Mouse (Mus musculus) kidney, postnatal 4 days (tissue): Measurements from ENCODE around the gene Susd2.

ENCODE experiments used
- DNase-seq, 2 experiments: peaks; one replicate each; pipeline ENCODE4 v3.0.0; 2021; ENCODE audit warnings: mixed read lengths in 2 of 2

Gene Susd2

DNA sequence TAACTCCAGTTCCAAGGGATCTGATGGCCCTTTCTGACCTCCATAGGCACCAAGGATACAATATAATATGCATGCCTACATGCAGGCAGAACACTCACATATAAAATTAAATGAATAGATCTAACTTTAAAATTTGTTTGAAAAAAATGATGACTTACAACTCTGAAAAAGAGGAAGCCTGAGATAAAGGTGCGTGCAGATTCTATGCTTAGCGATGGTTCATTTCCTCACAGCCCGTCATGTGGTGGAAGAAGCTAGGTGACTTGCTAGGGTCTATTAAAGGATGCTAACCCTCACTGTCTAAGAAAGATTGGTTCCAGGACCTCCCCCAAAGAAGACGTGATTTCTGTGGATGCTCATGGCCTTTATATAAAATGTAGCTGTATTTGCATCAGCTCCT, 27.8 kb downstream of the Susd2 start:
- DNase-seq = no peak

DNA sequence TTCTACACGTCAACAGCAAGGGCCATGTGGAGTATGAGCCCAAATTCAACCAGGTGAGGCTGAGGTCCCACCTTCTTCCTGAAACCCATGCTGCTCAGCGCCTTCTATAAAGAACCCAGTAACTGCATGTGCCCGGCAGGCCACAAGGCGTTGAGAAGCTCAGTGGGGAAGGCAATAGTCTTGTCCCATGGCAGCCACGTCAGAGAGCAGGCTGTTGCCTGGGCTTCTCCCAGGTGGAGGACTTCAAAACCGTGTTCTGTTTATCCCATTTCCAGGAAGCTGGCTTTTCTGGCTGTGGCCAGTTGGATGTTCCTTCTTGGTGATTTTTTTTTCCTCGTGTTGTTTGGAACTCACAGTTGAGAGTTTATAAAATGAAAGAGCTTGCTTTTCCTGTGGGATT, 33.3 kb downstream of the Susd2 start:
- DNase-seq = no peak

DNA sequence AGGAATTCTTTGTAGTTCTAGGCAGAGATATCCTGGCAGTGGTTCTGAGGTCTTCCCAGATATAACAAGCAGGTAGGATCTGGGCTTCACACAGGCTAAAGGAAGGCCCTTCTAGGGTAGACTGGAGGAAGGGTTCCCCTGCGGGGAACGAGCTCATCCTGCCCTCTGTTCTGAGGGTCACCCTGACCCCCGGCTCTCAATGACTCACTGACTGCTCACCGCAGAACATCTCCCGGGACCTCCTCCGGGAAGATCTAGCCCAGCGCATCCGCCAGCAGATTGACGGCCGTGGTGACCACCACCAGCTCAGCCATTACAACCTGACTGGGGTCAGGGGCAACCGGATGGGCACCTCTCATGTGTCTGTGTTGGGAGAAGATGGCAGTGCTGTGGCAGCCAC, 34.8 kb downstream of the Susd2 start:
- DNase-seq = no peak

DNA sequence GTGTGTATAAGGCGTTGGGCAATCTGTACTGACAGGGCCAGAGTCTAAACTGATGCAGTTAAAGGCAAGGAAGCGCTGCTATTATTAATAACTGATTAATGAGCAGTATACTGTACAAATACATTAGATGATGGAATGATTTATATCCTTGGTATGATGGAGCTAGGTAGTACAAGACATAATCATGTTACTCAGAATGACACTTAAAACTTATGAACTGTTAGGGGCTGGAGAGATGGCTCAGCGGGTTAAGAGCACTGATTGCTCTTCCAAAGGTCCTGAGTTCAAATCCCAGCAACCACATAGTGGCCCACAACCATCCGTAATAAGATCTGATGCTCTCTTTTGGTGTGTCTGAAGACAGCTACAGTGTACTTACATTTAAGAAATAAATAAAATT, 36.6 kb downstream of the Susd2 start:
- no peak for DNase-seq

DNA sequence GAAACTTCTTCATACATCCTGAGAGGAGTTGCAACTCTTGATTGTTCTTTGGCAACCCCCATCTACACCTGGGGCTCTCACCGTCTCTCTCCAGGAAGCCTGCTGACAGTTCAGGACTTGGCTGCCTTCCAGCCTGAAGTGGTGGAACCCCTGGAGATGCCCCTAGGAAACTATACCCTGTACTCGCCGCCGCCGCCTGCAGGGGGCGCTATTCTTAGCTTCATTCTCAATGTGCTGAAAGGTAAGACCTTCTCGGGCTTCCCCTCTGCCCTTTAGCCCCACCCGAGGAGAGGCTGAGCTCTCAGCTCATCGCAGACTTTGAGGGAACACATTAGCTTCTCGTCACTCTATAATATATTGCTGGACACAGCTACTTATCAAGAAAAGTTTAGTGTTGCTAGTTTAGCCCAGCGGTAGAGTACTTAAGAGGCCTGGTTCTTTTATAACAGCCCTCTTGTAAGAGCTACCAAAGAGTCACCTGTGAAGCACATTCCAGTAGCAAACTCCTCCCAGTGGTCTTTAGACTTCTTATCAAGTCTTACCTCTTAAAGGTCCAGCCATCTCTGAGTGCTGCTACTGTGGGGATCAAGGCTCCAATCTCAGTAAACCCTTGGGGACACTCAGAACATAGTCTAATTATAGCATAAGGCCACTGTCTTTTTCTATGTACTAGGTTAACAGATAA, 38.5 kb downstream of the Susd2 start:
- no peak for DNase-seq

DNA sequence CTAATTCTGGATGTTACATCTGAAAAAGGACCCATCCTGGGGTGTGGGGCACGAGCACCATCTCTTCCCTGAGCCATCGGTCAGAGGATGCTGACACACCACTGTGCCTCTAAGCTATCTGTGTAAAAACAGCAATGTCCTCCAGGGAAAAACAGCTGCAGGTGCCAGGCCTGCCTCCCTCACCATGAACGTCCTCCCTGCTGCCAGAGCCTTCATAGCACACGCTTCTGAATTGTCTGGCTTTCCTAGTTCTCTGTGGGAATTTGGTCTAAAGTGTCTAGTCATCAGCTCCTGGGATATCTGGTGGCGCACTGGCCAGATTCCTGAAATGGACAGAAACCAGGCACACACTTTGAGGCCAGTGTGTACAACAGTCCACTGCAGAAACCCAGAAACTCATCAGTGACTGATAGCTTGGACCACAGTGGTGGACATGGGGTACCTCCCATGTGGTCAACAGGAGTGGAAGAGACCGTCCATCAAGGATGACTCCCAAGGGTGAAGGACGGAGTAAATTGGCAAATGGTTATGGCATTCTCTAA, 43.5 kb downstream of the Susd2 start:
- DNase-seq = no peak

DNA sequence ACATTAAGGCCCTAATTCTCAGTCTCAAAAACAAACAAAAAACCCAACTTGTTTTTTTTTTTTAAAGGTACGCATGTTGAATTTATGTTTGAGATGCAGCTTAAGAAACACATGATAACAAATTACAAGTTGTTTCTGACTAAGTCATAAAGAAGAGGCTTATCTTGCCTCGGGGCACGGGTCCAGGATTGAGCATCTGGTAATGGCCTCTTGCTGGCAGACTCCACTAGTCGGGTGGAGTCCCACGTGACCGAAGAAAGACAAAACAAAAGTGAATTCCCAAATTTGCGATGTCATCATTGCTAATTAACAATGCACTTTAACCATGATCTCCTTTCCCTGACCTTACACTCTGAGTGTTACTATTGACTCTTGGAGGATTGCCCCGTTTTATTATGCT, 47.8 kb downstream of the Susd2 start:
- peak; percentile 74 to 81 for DNase-seq

DNA sequence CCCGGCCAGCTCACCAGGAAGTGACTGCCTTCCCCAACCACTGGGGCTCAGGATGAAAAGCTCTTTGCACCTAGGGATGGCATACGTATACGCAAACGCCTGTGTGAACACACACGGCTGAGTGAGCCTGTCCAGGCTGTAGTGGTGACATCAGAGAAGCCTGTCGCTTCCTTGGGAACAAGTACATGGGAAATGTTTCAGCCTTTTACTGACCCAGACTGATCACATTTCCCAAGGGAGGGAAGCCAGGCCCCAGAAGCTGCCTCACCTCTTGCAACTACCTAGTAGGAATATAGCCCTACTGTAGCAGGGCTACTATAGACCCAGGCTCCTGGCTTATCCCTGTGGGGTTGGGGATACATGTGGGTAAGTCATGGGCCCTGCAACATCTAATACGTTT, 51.2 kb downstream of the Susd2 start:
- DNase-seq = no peak

DNA sequence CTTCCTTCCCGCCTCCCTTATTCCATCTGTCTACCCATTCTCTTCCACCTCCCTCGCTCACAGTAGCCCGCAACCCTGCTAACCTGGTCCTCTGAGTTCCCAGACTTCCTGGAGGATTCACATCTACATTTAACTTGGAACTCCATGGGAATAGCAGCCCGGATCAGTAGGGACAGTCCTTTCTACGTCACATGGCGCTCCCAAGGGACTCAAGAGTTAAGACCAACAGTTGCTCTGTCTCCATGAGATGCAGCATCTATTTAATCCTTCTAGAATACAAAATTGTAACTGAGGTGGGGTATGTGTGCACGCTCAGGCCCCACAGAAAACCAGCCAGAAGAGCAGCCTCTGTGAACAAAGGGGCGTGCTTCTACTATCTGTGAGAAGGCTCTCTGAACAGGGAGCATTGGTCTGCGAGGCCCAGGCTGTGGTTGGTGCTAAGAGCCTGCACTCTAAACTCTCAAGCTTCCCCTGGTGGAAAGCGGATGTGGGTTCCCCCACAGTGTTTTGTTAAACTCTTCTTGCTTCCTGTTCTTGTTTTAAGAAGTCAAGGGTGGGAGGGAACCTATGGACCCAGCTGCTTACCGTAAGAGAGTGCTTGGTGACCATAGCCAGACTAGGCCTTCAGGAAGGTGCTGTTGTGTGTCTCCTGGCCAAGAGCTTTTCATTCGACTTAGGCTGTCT, 52.5 kb downstream of the Susd2 start:
- DNase-seq = peak; percentile 47 to 72

DNA sequence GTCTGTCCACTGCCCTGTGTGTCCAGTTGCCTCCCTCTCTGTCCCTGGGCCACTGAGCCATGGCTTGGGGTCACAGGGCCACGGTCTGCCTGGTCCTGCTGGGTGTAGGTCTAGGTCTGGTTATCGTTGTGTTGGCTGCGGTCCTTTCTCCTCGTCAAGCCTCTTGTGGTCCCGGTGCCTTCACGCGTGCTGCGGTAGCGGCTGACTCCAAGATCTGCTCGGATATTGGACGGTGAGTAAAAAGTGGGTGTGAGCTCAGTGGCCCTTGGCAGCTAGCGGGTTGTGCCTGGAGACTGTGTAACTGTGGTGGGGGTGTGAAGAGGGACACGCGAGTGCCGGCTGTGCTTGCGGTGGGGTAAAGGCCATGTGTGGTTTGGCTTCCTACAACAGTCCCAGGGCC, 54.2 kb downstream of the Susd2 start:
- peak; percentile 38 to 62 for DNase-seq

DNA sequence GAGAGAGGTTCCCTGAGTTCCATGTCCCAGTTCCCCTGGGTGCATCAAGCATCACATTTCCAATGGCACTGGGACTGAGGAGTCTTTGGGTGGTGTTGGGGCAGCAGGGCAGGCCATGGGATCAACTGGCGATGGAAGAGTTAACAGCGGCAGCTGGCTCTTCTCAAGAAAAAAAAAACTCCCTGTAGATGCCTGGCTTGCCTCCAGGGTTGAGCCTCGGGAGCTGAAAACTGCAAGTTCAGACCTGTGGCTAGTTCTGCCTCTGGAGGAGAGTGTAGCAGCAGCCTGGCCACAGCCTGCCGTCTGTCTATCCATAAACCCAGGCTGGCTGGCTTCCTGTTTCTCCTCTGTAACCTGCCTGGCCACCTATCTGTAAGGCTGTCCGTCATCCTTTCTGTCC, 54.7 kb downstream of the Susd2 start, which contains the start of gene Ggt5:
Ggt5 (plus strand) TSS at position 212 of the 400 bp plus-strand sequence.
- DNase-seq = peak; percentile 76 to 88

DNA sequence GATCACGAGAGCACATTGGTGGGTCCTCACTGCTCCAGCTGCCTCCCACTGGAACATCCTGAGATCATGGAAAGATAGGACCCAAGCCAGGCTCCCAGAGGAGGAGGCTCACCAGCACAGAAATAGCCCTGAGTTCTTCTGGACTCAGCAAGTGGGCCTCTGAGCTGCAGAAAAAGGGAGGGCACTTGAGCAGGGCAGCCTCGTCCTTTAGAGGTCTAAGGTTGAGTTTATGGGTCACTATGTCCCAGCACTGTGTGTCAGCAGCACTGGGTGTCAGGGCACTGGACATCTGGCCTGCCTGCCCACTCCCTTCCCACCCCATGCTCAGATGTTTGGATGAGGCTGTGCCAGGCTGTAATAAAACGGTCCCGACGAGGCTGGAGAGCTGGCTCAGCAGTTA, 55.5 kb downstream of the Susd2 start:
- peak in 1 of 2 experiments; percentile 51 for DNase-seq

DNA sequence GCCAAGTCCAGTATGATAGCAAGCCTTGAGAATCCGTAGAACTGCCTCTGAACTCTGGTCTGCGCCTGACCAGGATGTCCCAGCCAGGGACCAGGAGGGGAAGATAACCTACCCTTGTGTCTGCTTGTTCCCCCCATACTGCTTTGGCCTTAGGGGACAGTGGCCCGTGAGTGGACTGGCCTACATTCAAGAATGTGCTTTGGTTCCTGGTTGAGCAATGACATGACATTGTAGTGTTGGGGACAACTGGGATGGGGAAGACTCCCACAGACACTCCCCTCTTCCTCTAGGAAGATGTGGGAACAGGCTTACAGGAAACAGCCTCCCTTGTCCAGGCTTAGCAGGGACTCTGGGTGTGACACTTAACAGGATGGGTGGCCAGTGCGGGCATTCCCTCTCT, 56.0 kb downstream of the Susd2 start:
- no peak for DNase-seq
